Mouse (Mus musculus): ENCODE data around the gene Mark4.

DNA sequence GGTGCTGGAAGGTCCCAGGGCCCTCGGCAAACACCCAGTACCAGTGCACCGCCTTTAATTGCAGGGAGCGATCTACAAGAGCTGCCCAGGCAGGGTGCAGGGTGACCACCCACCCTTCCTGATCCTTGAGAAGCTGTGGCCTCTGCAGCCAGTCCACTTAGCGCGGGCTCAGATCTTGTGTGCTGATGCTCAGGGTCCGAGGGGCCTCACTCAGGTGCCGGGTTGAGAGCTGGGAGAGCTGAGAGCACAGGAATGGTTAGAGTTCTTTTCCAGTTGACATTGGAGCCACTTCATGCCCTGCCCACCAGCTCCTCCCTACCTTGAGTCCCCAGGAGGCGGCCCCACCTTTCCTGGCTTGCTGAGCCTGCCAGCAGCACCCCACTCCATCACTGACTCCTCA, 64.1 kb downstream of the Mark4 start:
- TF ChIP-seq CHD2 (IDR thresholded peaks at IDR 0.05; ENCODE audit: low read depth, low read length), result no peak
- no peak for TF ChIP-seq ZNF384 (IDR thresholded peaks at IDR 0.05; ENCODE audit: low read depth, low read length)
